Mouse (Mus musculus) neural tube, embryonic 14.5 days (tissue): ENCODE measurements around the gene Ephb6. TPM values are rescaled to one million over a fixed set of nuclear protein-coding genes. Genes with fewer than 3 reads are reported as not detected.

ENCODE experiments used
- ATAC-seq: fragments of 200-750 bp; cut with Nextera tagmentation; 2 replicates; pipeline ENCODE4 v1.8.0; 2017; ENCODE audit warnings: low read depth, mild to moderate bottlenecking, moderate TSS enrichment, moderate library complexity
- H3K27ac ChIP-seq: fragments of 300-500 bp; sonication (generic); 2 replicates; pipeline ENCODE4 v1.5.1; 2014; ENCODE audit warnings: low read depth, mild to moderate bottlenecking, control low read depth, low read length, moderate library complexity, mixed read lengths
- H3K27me3 ChIP-seq: fragments of 300-500 bp; sonication (generic); 2 replicates; pipeline ENCODE4 v1.6.1; 2014; ENCODE audit warnings: low read length; ENCODE audit not compliant: control insufficient read depth, insufficient read depth
- H3K36me3 ChIP-seq: fragments of 300-500 bp; sonication (generic); 2 replicates; pipeline ENCODE4 v1.6.1; 2014; ENCODE audit warnings: low read length, mixed read lengths; ENCODE audit not compliant: control insufficient read depth, insufficient read depth
- H3K4me1 ChIP-seq: fragments of 300-500 bp; sonication (generic); 2 replicates; pipeline ENCODE4 v1.6.1; 2014; ENCODE audit warnings: low read length; ENCODE audit not compliant: control insufficient read depth, insufficient read depth
- H3K4me2 ChIP-seq: fragments of 300-500 bp; sonication (generic); 2 replicates; pipeline ENCODE4 v1.6.1; 2014; ENCODE audit warnings: mild to moderate bottlenecking, low read depth, low read length, control low read depth
- H3K4me3 ChIP-seq: fragments of 300-500 bp; sonication (generic); 2 replicates; pipeline ENCODE4 v1.5.1; 2014; ENCODE audit warnings: low read depth, low read length, control low read depth, mixed read lengths
- H3K9ac ChIP-seq: fragments of 300-500 bp; sonication (generic); replicated peaks from 2 replicates; pipeline ENCODE4 v1.6.1; 2014; ENCODE audit warnings: low read depth, mild to moderate bottlenecking, control low read depth, low read length, mixed read lengths
- H3K9me3 ChIP-seq: fragments of 300-500 bp; sonication (generic); 2 replicates; pipeline ENCODE4 v1.6.1; 2016; ENCODE audit warnings: low read length; ENCODE audit not compliant: control insufficient read depth
- WGBS: fragments of 180-500 bp; shearing (Covaris S2); extraction: QIAGEN DNeasy Blood & Tissue Kit; methylation state at CpG from one replicate; pipeline ENCODE4 v1.1.7; 2014; 5-methylcytosine and 5-hydroxymethylcytosine counted together
- polyA plus RNA-seq: library from polyadenylated mRNA; unstranded; fragments of >200 nt; fragmentation: Nextera tagmentation; extraction: Ambion mirVana; gene quantifications from 2 replicates; pipeline ENCODE4 v1.2.1, GENCODE M21; 2014

Ephb6 gene
- polyA plus RNA-seq, 1 experiment from 2014 or later = 40.3 TPM

DNA sequence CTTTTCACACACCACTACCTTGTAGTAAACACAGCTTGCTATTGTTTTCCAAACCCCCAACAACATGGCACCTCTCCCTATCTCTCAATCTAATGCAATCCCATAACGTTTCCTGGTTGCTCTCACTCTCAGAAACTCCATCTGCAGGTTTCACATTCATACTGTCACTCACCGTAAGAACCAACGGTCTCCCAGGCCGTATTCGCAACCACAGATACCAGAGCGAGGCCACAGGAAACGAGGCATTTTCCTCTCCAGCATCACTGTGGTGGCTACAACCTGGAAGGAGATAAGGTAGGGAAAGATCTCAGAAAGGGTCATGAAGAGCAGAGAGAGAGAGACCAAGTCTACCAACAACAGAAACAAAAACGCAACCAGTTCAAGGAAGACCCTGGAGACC is 49.4 kb downstream of the Ephb6 start:
- Histone ChIP-seq H3K36me3 (no peaks in the 10 kb centered on the region), H3K4me3 (no peak overlapping the region), H3K9ac (no peak overlapping the region), H3K4me1 (no peaks in the 10 kb centered on the region), H3K4me2 (no peak overlapping the region), H3K9me3 (no peaks in the 10 kb centered on the region), H3K27me3 (no peaks in the 10 kb centered on the region), H3K27ac (no peak overlapping the region)
- 91% methylated on average over 8 of the region's 8 CpGs for WGBS
- ATAC-seq = no peak

GRCm38 (mm10) chr6:41658487-41658886 is 53.2 kb downstream of the Ephb6 start:
- no peak overlapping the region for H3K9ac ChIP-seq
- H3K27ac ChIP-seq = no peak overlapping the region
- WGBS = 81% methylated on average over 1 of the region's 1 CpGs
- H3K36me3 ChIP-seq = no peaks in the 10 kb centered on the region
- ATAC-seq = no peak
- no peaks in the 10 kb centered on the region for H3K9me3 ChIP-seq
- no peak overlapping the region for H3K4me2 ChIP-seq
- no peaks in the 10 kb centered on the region for H3K4me1 ChIP-seq
- no peak overlapping the region for H3K4me3 ChIP-seq
- H3K27me3 ChIP-seq = no peaks in the 10 kb centered on the region

GRCm38 (mm10) chr6:41662320-41662719 is 57.0 kb downstream of the Ephb6 start:
- H3K27ac ChIP-seq = no peak overlapping the region
- H3K4me1 ChIP-seq = no peaks in the 10 kb centered on the region
- no peak overlapping the region for H3K4me3 ChIP-seq
- no peaks in the 10 kb centered on the region for H3K27me3 ChIP-seq
- H3K36me3 ChIP-seq = no peaks in the 10 kb centered on the region
- H3K9ac ChIP-seq = no peak overlapping the region
- WGBS = 33% methylated on average over 2 of the region's 2 CpGs
- H3K9me3 ChIP-seq = no peaks in the 10 kb centered on the region
- no peak overlapping the region for H3K4me2 ChIP-seq
- no peak for ATAC-seq

Other genes starting within 250 kb of the Ephb6 start
- gene Prss3, start 227.8 kb upstream of the Ephb6 start, polyA plus RNA-seq = not detected in 2 replicates
- not detected in 2 replicates for gene Gm5771, start 213.1 kb upstream of the Ephb6 start, polyA plus RNA-seq
- not detected in 2 replicates for gene Gm10334, start 159.3 kb upstream of the Ephb6 start, polyA plus RNA-seq
- gene Prss1, start 146.6 kb upstream of the Ephb6 start, polyA plus RNA-seq = not detected in 2 replicates
- not detected in 2 replicates for gene Prss2, start 83.7 kb upstream of the Ephb6 start, polyA plus RNA-seq
- gene Trpv6, start 30.9 kb downstream of the Ephb6 start, polyA plus RNA-seq = 1.0 and 1.4 TPM in 2 replicates
- not detected in 2 replicates for gene Trpv5, start 75.3 kb downstream of the Ephb6 start, polyA plus RNA-seq
- gene Llcfc1, start 78.9 kb downstream of the Ephb6 start, polyA plus RNA-seq = not detected in 2 replicates
- gene Kel, start 98.9 kb downstream of the Ephb6 start, polyA plus RNA-seq = 0.31 and 0.37 TPM in 2 replicates
- not detected in 2 replicates for gene Olfr459, start 169.7 kb downstream of the Ephb6 start, polyA plus RNA-seq
- gene Pip, start 242.1 kb downstream of the Ephb6 start, polyA plus RNA-seq = not detected in 2 replicates
- gene Sval2, start 247.5 kb downstream of the Ephb6 start, polyA plus RNA-seq = not detected in 2 replicates